Mouse (Mus musculus) limb, embryonic 15.5 days (tissue): ENCODE data around the gene Klc1. TPM values are rescaled to one million over a fixed set of nuclear protein-coding genes. Genes with fewer than 3 reads are reported as not detected.

Experiments
- ATAC-seq: fragments of 200-750 bp; cut with Nextera tagmentation; 2 replicates; pipeline ENCODE4 v1.8.0; 2017; ENCODE audit warnings: low read depth, moderate TSS enrichment; ENCODE audit not compliant: insufficient number of reproducible peaks, low FRiP score, low TSS enrichment
- H3K27ac ChIP-seq: fragments of 300-500 bp; sonication (generic); 2 replicates; pipeline ENCODE4 v1.5.1; 2015; ENCODE audit warnings: moderate library complexity, mild to moderate bottlenecking, inconsistent platforms
- H3K27me3 ChIP-seq: fragments of 300-500 bp; sonication (generic); 2 replicates; pipeline ENCODE4 v1.6.1; 2015; ENCODE audit warnings: inconsistent platforms
- H3K36me3 ChIP-seq: fragments of 300-500 bp; sonication (generic); 2 replicates; pipeline ENCODE4 v1.6.1; 2015; ENCODE audit warnings: inconsistent platforms
- H3K4me1 ChIP-seq: fragments of 300-500 bp; sonication (generic); 2 replicates; pipeline ENCODE4 v1.6.1; 2015; ENCODE audit warnings: inconsistent platforms
- H3K4me2 ChIP-seq: fragments of 300-500 bp; sonication (generic); 2 replicates; pipeline ENCODE4 v1.6.1; 2015; ENCODE audit warnings: mild to moderate bottlenecking, inconsistent platforms
- H3K4me3 ChIP-seq: fragments of 300-500 bp; sonication (generic); 2 replicates; pipeline ENCODE4 v1.5.1; 2015; ENCODE audit warnings: mild to moderate bottlenecking, inconsistent platforms
- H3K9ac ChIP-seq: fragments of 300-500 bp; sonication (generic); 2 replicates; pipeline ENCODE4 v1.6.1; 2015; ENCODE audit warnings: inconsistent platforms
- H3K9me3 ChIP-seq: fragments of 300-500 bp; sonication (generic); 2 replicates; pipeline ENCODE4 v1.6.1; 2016; ENCODE audit warnings: inconsistent platforms
- WGBS: fragments of 180-500 bp; shearing (Covaris S2); methylation state at CpG from one replicate; pipeline ENCODE4 v1.1.7; 2015; 5-methylcytosine and 5-hydroxymethylcytosine counted together
- polyA plus RNA-seq: library from polyadenylated mRNA; unstranded; fragments of >200 nt; fragmentation: Nextera tagmentation; extraction: Ambion mirVana; gene quantifications from 2 replicates; pipeline ENCODE4 v1.2.1, GENCODE M21; 2015

Klc1 gene
- polyA plus RNA-seq, 1 experiment from 2014 or later: 107 TPM

GRCm38 (mm10) chr12:111785174-111785573 lies 26.5 kb downstream of the Klc1 start:
- 66% methylated on average over 15 of the region's 15 CpGs for whole genome bisulfite sequencing
- Histone ChIP-seq H3K9me3 (no peaks in the 10 kb centered on the region), H3K36me3 (peaks cover 90% of the 10 kb centered on the region), H3K27me3 (no peaks in the 10 kb centered on the region), H3K9ac (no peak overlapping the region), H3K4me2 (no peak overlapping the region), H3K4me1 (no peaks in the 10 kb centered on the region), H3K27ac (no peak overlapping the region), H3K4me3 (no peak overlapping the region)
- ATAC-seq: no peak

GRCm38 (mm10) chr12:111787015-111787414 lies 28.4 kb downstream of the Klc1 start:
- Histone ChIP-seq H3K36me3 (peaks cover 89% of the 10 kb centered on the region), H3K4me3 (no peak overlapping the region), H3K9ac (no peak overlapping the region), H3K9me3 (no peaks in the 10 kb centered on the region), H3K27ac (no peak overlapping the region), H3K4me2 (no peak overlapping the region), H3K27me3 (no peaks in the 10 kb centered on the region), H3K4me1 (no peaks in the 10 kb centered on the region)
- no peak for ATAC-seq
- whole genome bisulfite sequencing: 89% methylated on average over 6 of the region's 6 CpGs

GRCm38 (mm10) chr12:111790090-111790489 lies 31.4 kb downstream of the Klc1 start:
- 88% methylated on average over 5 of the region's 5 CpGs for WGBS
- H3K27ac ChIP-seq: no peak overlapping the region
- no peak overlapping the region for H3K4me3 ChIP-seq
- peaks cover 95% of the 10 kb centered on the region for H3K36me3 ChIP-seq
- H3K4me1 ChIP-seq: no peaks in the 10 kb centered on the region
- no peaks in the 10 kb centered on the region for H3K27me3 ChIP-seq
- no peaks in the 10 kb centered on the region for H3K9me3 ChIP-seq
- no peak for ATAC-seq
- H3K4me2 ChIP-seq: no peak overlapping the region
- H3K9ac ChIP-seq: no peak overlapping the region

GRCm38 (mm10) chr12:111790631-111791030 lies 32.0 kb downstream of the Klc1 start:
- no peak overlapping the region for H3K4me2 ChIP-seq
- peaks cover 95% of the 10 kb centered on the region for H3K36me3 ChIP-seq
- no peak overlapping the region for H3K4me3 ChIP-seq
- no peaks in the 10 kb centered on the region for H3K27me3 ChIP-seq
- H3K9me3 ChIP-seq: no peaks in the 10 kb centered on the region
- no peaks in the 10 kb centered on the region for H3K4me1 ChIP-seq
- 88% methylated on average over 7 of the region's 7 CpGs for WGBS
- no peak for ATAC-seq
- H3K9ac ChIP-seq: no peak overlapping the region
- H3K27ac ChIP-seq: no peak overlapping the region

GRCm38 (mm10) chr12:111791474-111792104 lies 32.9 kb downstream of the Klc1 start:
- no peak overlapping the region for H3K27ac ChIP-seq
- no peak overlapping the region for H3K4me3 ChIP-seq
- H3K27me3 ChIP-seq: no peaks in the 10 kb centered on the region
- ATAC-seq: no peak
- H3K4me2 ChIP-seq: no peak overlapping the region
- 91% methylated on average over 13 of the region's 13 CpGs for WGBS
- no peaks in the 10 kb centered on the region for H3K4me1 ChIP-seq
- H3K36me3 ChIP-seq: peaks cover 95% of the 10 kb centered on the region
- no peak overlapping the region for H3K9ac ChIP-seq
- H3K9me3 ChIP-seq: no peaks in the 10 kb centered on the region

- Histone ChIP-seq H3K4me2 (no peak overlapping the region), H3K9me3 (no peaks in the 10 kb centered on the region), H3K9ac (no peak overlapping the region), H3K4me3 (no peak overlapping the region), H3K4me1 (no peaks in the 10 kb centered on the region), H3K27me3 (no peaks in the 10 kb centered on the region), H3K36me3 (peaks cover 94% of the 10 kb centered on the region), H3K27ac (0 out of 2 replicates have a peak overlapping the region, but pooled peaks have one; percentile 43)
- 0 out of 2 replicates have a peak, but pooled peaks have one; percentile 12 for ATAC-seq
- 72% methylated on average over 22 of the region's 22 CpGs for WGBS
Observed at GRCm38 (mm10) chr12:111794102-111794501, 35.5 kb downstream of the Klc1 start.

- H3K4me3 ChIP-seq: no peak overlapping the region
- no peak overlapping the region for H3K4me2 ChIP-seq
- ATAC-seq: no peak
- no peak overlapping the region for H3K27ac ChIP-seq
- H3K27me3 ChIP-seq: no peaks in the 10 kb centered on the region
- no peaks in the 10 kb centered on the region for H3K4me1 ChIP-seq
- no peaks in the 10 kb centered on the region for H3K9me3 ChIP-seq
- 87% methylated on average over 18 of the region's 18 CpGs for WGBS
- peaks cover 92% of the 10 kb centered on the region for H3K36me3 ChIP-seq
- no peak overlapping the region for H3K9ac ChIP-seq
Observed at GRCm38 (mm10) chr12:111794526-111795179, 36.0 kb downstream of the Klc1 start.

- WGBS: 85% methylated on average over 28 of the region's 28 CpGs
- Histone ChIP-seq H3K9me3 (no peaks in the 10 kb centered on the region), H3K9ac (no peak overlapping the region), H3K27ac (no peak overlapping the region), H3K4me3 (no peak overlapping the region), H3K4me1 (no peaks in the 10 kb centered on the region), H3K4me2 (no peak overlapping the region), H3K36me3 (peaks cover 91% of the 10 kb centered on the region), H3K27me3 (no peaks in the 10 kb centered on the region)
- ATAC-seq: no peak
Observed at GRCm38 (mm10) chr12:111795180-111795895, 36.7 kb downstream of the Klc1 start.

- Histone ChIP-seq H3K36me3 (peaks cover 91% of the 10 kb centered on the region), H3K4me1 (no peaks in the 10 kb centered on the region), H3K4me2 (no peak overlapping the region), H3K4me3 (no peak overlapping the region), H3K9me3 (no peaks in the 10 kb centered on the region), H3K27me3 (no peaks in the 10 kb centered on the region), H3K27ac (no peak overlapping the region), H3K9ac (no peak overlapping the region)
- 84% methylated on average over 8 of the region's 8 CpGs for WGBS
- ATAC-seq: no peak
Observed at GRCm38 (mm10) chr12:111797251-111797650, 38.6 kb downstream of the Klc1 start.

GRCm38 (mm10) chr12:111798493-111798892 lies 39.8 kb downstream of the Klc1 start:
- WGBS: 84% methylated on average over 13 of the region's 13 CpGs
- no peaks in the 10 kb centered on the region for H3K27me3 ChIP-seq
- H3K4me3 ChIP-seq: no peak overlapping the region
- no peaks in the 10 kb centered on the region for H3K4me1 ChIP-seq
- H3K9ac ChIP-seq: no peak overlapping the region
- H3K36me3 ChIP-seq: peaks cover 95% of the 10 kb centered on the region
- no peak overlapping the region for H3K4me2 ChIP-seq
- ATAC-seq: no peak
- H3K27ac ChIP-seq: no peak overlapping the region
- H3K9me3 ChIP-seq: no peaks in the 10 kb centered on the region

- no peaks in the 10 kb centered on the region for H3K4me1 ChIP-seq
- no peak overlapping the region for H3K4me2 ChIP-seq
- H3K36me3 ChIP-seq: peaks cover 91% of the 10 kb centered on the region
- H3K27ac ChIP-seq: no peak overlapping the region
- ATAC-seq: no peak
- no peaks in the 10 kb centered on the region for H3K27me3 ChIP-seq
- no peaks in the 10 kb centered on the region for H3K9me3 ChIP-seq
- 76% methylated on average over 10 of the region's 10 CpGs for WGBS
- H3K4me3 ChIP-seq: no peak overlapping the region
- H3K9ac ChIP-seq: no peak overlapping the region
Observed at GRCm38 (mm10) chr12:111800459-111801183, 42.0 kb downstream of the Klc1 start.
